In genomic region chr2:152827321-152828010, GRCm38 (mm10) we compare ENCODE assay signal across 8 mouse cellular contexts. TPM values are rescaled to one million over a fixed set of nuclear protein-coding genes. Genes with fewer than 3 reads are reported as not detected.
DNase-seq lines count a peak whose midpoint lies in the region; ATAC-seq lines count a peak whose summit lies in the region.

No protein-coding gene starts in this region.

- peak overlapping the region; percentile 75 for H3K4me3 ChIP-seq in heart, embryonic 13.5 days
- H3K4me3 ChIP-seq in hindbrain, embryonic 11.5 days (ENCODE audit: low read depth, low read length): peak overlapping the region; percentile 71; the same call in 1 of the 2 replicates
- H3K4me3 ChIP-seq in lung, embryonic 16.5 days (ENCODE audit: low read length): peak overlapping the region; percentile 74

- WGBS in heart, embryonic 13.5 days: 67% methylated on average over 8 of the region's 8 CpGs
- WGBS in hindbrain, embryonic 11.5 days: 87% methylated on average over 8 of the region's 8 CpGs
- WGBS in lung, embryonic 16.5 days: 49% methylated on average over 8 of the region's 8 CpGs

- peak overlapping the region; percentile 81 for H3K4me2 ChIP-seq in heart, embryonic 13.5 days
- peak overlapping the region; percentile 69 for H3K4me2 ChIP-seq in hindbrain, embryonic 11.5 days (replicated peaks; ENCODE audit: low read depth, low read length)
- peak overlapping the region; percentile 76 for H3K4me2 ChIP-seq in lung, embryonic 16.5 days (ENCODE audit: low read depth, low read length)

- no peak for DNase-seq in heart, adult 8-10 months (ENCODE audit: low spot score)
- DNase-seq in Muller cell, postnatal 12 days (ENCODE audit: inconsistent ontology term): peak; percentile 48
- DNase-seq in hindbrain, embryonic 11.5 days (ENCODE audit: low spot score): no peak
- DNase-seq in embryo, embryonic 11 days: no peak
- no peak for DNase-seq in layer of hippocampus, adult 9-11 months

- peaks cover 69% of the 10 kb centered on the region for H3K4me1 ChIP-seq in heart, embryonic 13.5 days
- peaks cover 7% of the 10 kb centered on the region for H3K4me1 ChIP-seq in hindbrain, embryonic 11.5 days (replicated peaks; ENCODE audit: control insufficient read depth, insufficient read depth, low read length)
- peaks cover 32% of the 10 kb centered on the region for H3K4me1 ChIP-seq in lung, embryonic 16.5 days (replicated peaks; ENCODE audit: control insufficient read depth, insufficient read depth, low read length)

- no peaks in the 10 kb centered on the region for H3K9me3 ChIP-seq in heart, embryonic 13.5 days
- no peaks in the 10 kb centered on the region for H3K9me3 ChIP-seq in hindbrain, embryonic 11.5 days (ENCODE audit: control insufficient read depth, low read length)
- no peaks in the 10 kb centered on the region for H3K9me3 ChIP-seq in lung, embryonic 16.5 days (ENCODE audit: control insufficient read depth, low read length)

- no peaks in the 10 kb centered on the region for H3K27me3 ChIP-seq in heart, embryonic 13.5 days (replicated peaks)
- no peaks in the 10 kb centered on the region for H3K27me3 ChIP-seq in hindbrain, embryonic 11.5 days (ENCODE audit: control insufficient read depth, insufficient read depth, low read length)
- H3K27me3 ChIP-seq in lung, embryonic 16.5 days (ENCODE audit: control insufficient read depth, insufficient read depth, low read depth, low read length): no peaks in the 10 kb centered on the region

- H3K27ac ChIP-seq in heart, embryonic 13.5 days (replicated peaks): peak overlapping the region; percentile 95
- H3K27ac ChIP-seq in hindbrain, embryonic 11.5 days (ENCODE audit: low read depth, low read length): no peak overlapping the region
- H3K27ac ChIP-seq in lung, embryonic 16.5 days (ENCODE audit: low read length): peak overlapping the region; percentile 99

- ATAC-seq in heart, embryonic 13.5 days (ENCODE audit: extremely low read depth, insufficient number of reproducible peaks, low FRiP score, low TSS enrichment): no peak
- ATAC-seq in hindbrain, embryonic 11.5 days (ENCODE audit: low FRiP score): no peak
- no peak for ATAC-seq in lung, embryonic 16.5 days (ENCODE audit: low read depth)
- ATAC-seq in CD4-positive, CD25-positive, alpha-beta regulatory T cell, adult 4 months: no peak

- H3K9ac ChIP-seq in heart, embryonic 13.5 days: peak overlapping the region; percentile 92
- no peak overlapping the region for H3K9ac ChIP-seq in hindbrain, embryonic 11.5 days (ENCODE audit: low read depth, low read length)
- peak overlapping the region; percentile 93 for H3K9ac ChIP-seq in lung, embryonic 16.5 days (ENCODE audit: low read length)

- peaks cover 19% of the 10 kb centered on the region for H3K36me3 ChIP-seq in heart, embryonic 13.5 days
- no peaks in the 10 kb centered on the region for H3K36me3 ChIP-seq in hindbrain, embryonic 11.5 days (ENCODE audit: control insufficient read depth, insufficient read depth, low read length)
- H3K36me3 ChIP-seq in lung, embryonic 16.5 days (ENCODE audit: control insufficient read depth, insufficient read depth, low read length): no peaks in the 10 kb centered on the region

RNA-seq across cellular contexts. Expression of gene Bcl2l1, which starts 4.1 kb away (rescaled TPM):
- polyA plus RNA-seq in heart, embryonic 13.5 days (2015; fragmentation: Nextera tagmentation; extraction: Ambion mirVana): 59.6 and 62.8 TPM in 2 replicates
- total RNA-seq in heart, adult 8-10 months (2022): 10 to 100 TPM; 46.9 to 66.6 (median 51.4) TPM
- 129 and 134 TPM in 2 replicates for polyA plus RNA-seq in hindbrain, embryonic 11.5 days (2014; fragmentation: Nextera tagmentation; extraction: Ambion mirVana)
- 120 and 121 TPM in 2 replicates for polyA plus RNA-seq in lung, embryonic 16.5 days (2015; fragmentation: Nextera tagmentation; extraction: Ambion mirVana)
- polyA plus RNA-seq in CD4-positive, CD25-positive, alpha-beta regulatory T cell, adult 4 months (2017; shearing (Covaris generic)): 10 to 100 TPM; 55.5 to 75.0 TPM

RNA-seq across cellular contexts. Expression of gene Tpx2, which starts 20.3 kb away (rescaled TPM):
- 51.1 and 55.5 TPM in 2 replicates for polyA plus RNA-seq in heart, embryonic 13.5 days (2015; fragmentation: Nextera tagmentation; extraction: Ambion mirVana)
- total RNA-seq in heart, adult 8-10 months (2022): 1 to 10 TPM in 2 of 4 experiments, under 1 TPM in 2; 0.65 to 1.4 (median 0.91) TPM
- polyA plus RNA-seq in hindbrain, embryonic 11.5 days (2014; fragmentation: Nextera tagmentation; extraction: Ambion mirVana): 139 and 140 TPM in 2 replicates
- 85.8 and 101 TPM in 2 replicates for polyA plus RNA-seq in lung, embryonic 16.5 days (2015; fragmentation: Nextera tagmentation; extraction: Ambion mirVana)
- 1 to 10 TPM; 4.0 to 9.7 TPM for polyA plus RNA-seq in CD4-positive, CD25-positive, alpha-beta regulatory T cell, adult 4 months (2017; shearing (Covaris generic))
